Mouse (Mus musculus) forebrain, embryonic 14.5 days (tissue): ENCODE measurements around the gene Kcnip4. TPM values are rescaled to one million over a fixed set of nuclear protein-coding genes. Genes with fewer than 3 reads are reported as not detected.
A peak's percentile ranks its signal among the peaks of the same experiment; 100 is the strongest.

Source experiments
- ATAC-seq: fragments of 200-750 bp; cut with Nextera tagmentation; 2 replicates; pipeline ENCODE4 v1.8.0; 2017; ENCODE audit warnings: mild to moderate bottlenecking, moderate library complexity
- DNase-seq: peaks from one replicate; pipeline ENCODE4 v3.0.0-alpha.2; 2015; ENCODE audit warnings: low spot score
- H3K27ac ChIP-seq: fragments of 300-500 bp; sonication (generic); 2 replicates; pipeline ENCODE4 v1.5.1; 2014; ENCODE audit warnings: low read depth, mild to moderate bottlenecking, control low read depth, low read length, moderate library complexity
- H3K27me3 ChIP-seq: fragments of 300-500 bp; sonication (generic); replicated peaks from 2 replicates; pipeline ENCODE4 v1.6.1; 2014; ENCODE audit warnings: low read length, control low read depth, mixed read lengths; ENCODE audit not compliant: control insufficient read depth, insufficient read depth
- H3K36me3 ChIP-seq: fragments of 300-500 bp; sonication (generic); 2 replicates; pipeline ENCODE4 v1.6.1; 2014; ENCODE audit warnings: low read length, control low read depth; ENCODE audit not compliant: control insufficient read depth, insufficient read depth
- H3K4me1 ChIP-seq: fragments of 300-500 bp; sonication (generic); 2 replicates; pipeline ENCODE4 v1.6.1; 2014; ENCODE audit warnings: antibody characterized with exemption, low read length, control low read depth; ENCODE audit not compliant: control insufficient read depth, insufficient read depth
- H3K4me2 ChIP-seq: fragments of 300-500 bp; sonication (generic); 2 replicates; pipeline ENCODE4 v1.6.1; 2014; ENCODE audit warnings: mild to moderate bottlenecking, control low read depth, low read length
- H3K4me3 ChIP-seq: fragments of 300-500 bp; sonication (generic); 2 replicates; pipeline ENCODE4 v1.5.1; 2014; ENCODE audit warnings: low read depth, low read length, control low read depth
- H3K9ac ChIP-seq: fragments of 300-500 bp; sonication (generic); 2 replicates; pipeline ENCODE4 v1.6.1; 2014; ENCODE audit warnings: mild to moderate bottlenecking, low read length, control low read depth, moderate library complexity
- H3K9me3 ChIP-seq: fragments of 300-500 bp; sonication (generic); replicated peaks from 2 replicates; pipeline ENCODE4 v1.6.1; 2016; ENCODE audit warnings: low read length, control low read depth, mixed read lengths; ENCODE audit not compliant: control insufficient read depth
- WGBS: fragments of 180-500 bp; shearing (Covaris S2); extraction: QIAGEN DNeasy Blood & Tissue Kit; methylation state at CpG from one replicate; pipeline ENCODE4 v1.1.7; 2014; 5-methylcytosine and 5-hydroxymethylcytosine counted together
- polyA plus RNA-seq: library from polyadenylated mRNA; unstranded; fragments of >200 nt; fragmentation: Nextera tagmentation; extraction: Ambion mirVana; gene quantifications from 2 replicates; pipeline ENCODE4 v1.2.1, GENCODE M21; 2014

The Kcnip4 gene
- polyA plus RNA-seq, 1 experiment from 2014 or later, result 8.0 TPM

DNA sequence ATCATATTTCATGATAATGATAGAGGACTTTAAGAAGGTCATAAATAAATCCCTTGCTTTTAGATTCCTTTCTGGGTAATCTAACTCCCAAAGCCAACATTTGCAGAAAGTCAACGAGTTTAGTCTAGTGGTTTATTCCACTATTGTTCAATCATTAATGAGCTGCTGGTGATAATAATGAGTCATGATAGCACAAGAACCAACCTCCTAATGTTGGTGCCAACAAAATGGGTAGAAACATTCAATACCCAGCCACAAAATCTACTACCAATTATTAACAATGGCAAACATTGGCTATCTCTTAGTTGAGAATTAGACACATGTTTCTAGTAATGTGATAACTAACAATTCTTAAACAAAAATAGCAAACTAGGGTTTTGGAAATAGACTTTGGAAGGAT is 180.1 kb downstream of the Kcnip4 start:
- ATAC-seq, result no peak
- DNase-seq, result no peak
- Histone ChIP-seq H3K27me3 (no peaks in the 10 kb centered on the region), H3K4me2 (no peak overlapping the region), H3K4me3 (no peak overlapping the region), H3K4me1 (no peaks in the 10 kb centered on the region), H3K9ac (no peak overlapping the region), H3K36me3 (no peaks in the 10 kb centered on the region), H3K27ac (no peak overlapping the region), H3K9me3 (no peaks in the 10 kb centered on the region)
- 81% methylated on average over 1 of the region's 1 CpGs for WGBS

DNA sequence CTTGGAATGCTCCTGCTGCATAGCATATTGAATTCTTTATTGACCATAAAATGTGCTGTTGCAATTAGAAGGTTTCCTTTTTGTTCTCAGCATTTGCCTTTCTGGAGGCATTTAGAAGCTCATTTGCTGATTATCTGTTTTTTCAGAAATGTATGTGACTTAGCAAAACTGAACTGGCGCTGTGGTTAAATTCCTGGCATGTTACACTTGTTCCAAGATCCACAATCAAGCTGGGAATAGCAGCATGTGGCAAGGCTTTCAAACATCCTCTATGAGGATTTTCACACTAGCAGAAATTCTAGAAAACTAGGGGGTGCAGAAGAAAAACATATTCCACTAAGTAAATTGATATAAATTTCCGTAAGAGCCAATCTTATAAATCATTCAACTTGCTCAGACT is 187.5 kb downstream of the Kcnip4 start:
- Histone ChIP-seq H3K4me3 (no peak overlapping the region), H3K4me2 (no peak overlapping the region), H3K36me3 (no peaks in the 10 kb centered on the region), H3K4me1 (no peaks in the 10 kb centered on the region), H3K27ac (no peak overlapping the region), H3K27me3 (no peaks in the 10 kb centered on the region), H3K9me3 (no peaks in the 10 kb centered on the region), H3K9ac (no peak overlapping the region)
- ATAC-seq (no peak), DNase-seq (peak; percentile 47)
- WGBS, result 57% methylated on average over 2 of the region's 2 CpGs

DNA sequence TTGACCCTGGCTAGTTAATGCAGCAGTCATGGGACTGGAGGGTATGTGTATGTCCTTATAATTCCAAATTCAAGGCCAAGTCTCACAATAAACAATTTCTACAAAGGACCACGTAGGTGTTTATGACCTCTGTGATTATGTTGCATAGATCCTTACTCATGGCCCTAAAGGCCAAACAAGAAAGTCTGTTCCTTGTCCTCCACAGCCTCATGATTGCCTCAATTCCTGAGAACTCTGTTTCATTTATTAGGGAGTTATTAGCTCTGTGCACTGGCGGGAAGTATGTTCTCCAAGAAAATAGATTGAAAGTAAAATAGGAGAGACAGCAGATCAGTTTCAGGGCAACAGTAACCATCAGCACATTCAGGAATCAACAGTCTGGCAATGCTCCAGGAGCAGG is 191.6 kb downstream of the Kcnip4 start:
- 86% methylated on average over 2 of the region's 2 CpGs for WGBS
- ATAC-seq, result no peak

DNA sequence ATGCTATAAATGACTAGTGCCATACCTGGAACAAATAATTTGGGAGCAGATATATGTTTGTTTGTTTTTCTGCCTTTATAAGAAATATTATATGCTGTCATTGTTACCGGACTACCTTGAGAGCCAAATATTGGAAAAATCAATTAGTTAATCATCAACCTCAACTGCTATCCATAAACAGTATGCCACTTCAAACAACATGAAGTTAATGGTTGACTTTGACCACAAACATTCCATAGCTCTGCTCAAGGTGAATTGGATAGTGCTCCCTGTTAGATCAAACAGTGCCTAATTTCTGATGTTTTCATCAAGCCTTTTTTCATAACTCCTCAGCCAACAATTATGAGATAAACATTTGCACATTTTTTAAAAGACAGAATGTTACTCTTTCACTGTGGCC is 195.7 kb downstream of the Kcnip4 start:
- no peak for ATAC-seq
- Histone ChIP-seq H3K4me3 (no peak overlapping the region), H3K4me1 (no peaks in the 10 kb centered on the region), H3K27ac (no peak overlapping the region), H3K9me3 (no peaks in the 10 kb centered on the region), H3K36me3 (no peaks in the 10 kb centered on the region), H3K27me3 (no peaks in the 10 kb centered on the region), H3K4me2 (no peak overlapping the region), H3K9ac (no peak overlapping the region)
- no peak for DNase-seq
- 98% methylated on average over 1 of the region's 1 CpGs for WGBS

More for the DNA sequence above, 191.6 kb downstream of the Kcnip4 start:
- Histone ChIP-seq H3K4me3 (no peak overlapping the region), H3K9ac (no peak overlapping the region), H3K36me3 (no peaks in the 10 kb centered on the region), H3K4me1 (no peaks in the 10 kb centered on the region), H3K27ac (no peak overlapping the region), H3K9me3 (no peaks in the 10 kb centered on the region), H3K27me3 (no peaks in the 10 kb centered on the region), H3K4me2 (no peak overlapping the region)
- DNase-seq, result no peak

DNA sequence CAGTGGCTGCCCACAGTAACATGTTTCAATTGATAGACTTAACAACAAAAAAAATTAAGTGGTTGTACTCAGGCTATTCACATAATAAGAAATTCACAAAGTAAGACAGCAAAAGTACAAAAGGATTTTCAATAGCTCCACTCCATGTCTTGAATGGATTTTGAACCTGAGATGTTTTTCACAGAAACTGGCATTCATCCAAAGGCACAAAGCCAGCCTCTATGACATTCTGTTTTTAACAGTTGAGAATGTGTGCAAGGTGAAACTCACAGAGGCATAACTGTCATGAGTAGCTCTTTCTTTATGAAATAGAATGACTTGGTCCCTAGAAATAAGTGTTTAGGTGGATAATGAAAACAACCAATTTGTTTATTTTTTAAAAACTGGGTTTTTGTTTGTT is 206.0 kb downstream of the Kcnip4 start:
- H3K9ac ChIP-seq, result no peak overlapping the region
- no peak overlapping the region for H3K4me2 ChIP-seq
- H3K27me3 ChIP-seq, result no peaks in the 10 kb centered on the region
- ATAC-seq (no peak), DNase-seq (no peak)
- no peak overlapping the region for H3K4me3 ChIP-seq
- no peaks in the 10 kb centered on the region for H3K9me3 ChIP-seq
- no peaks in the 10 kb centered on the region for H3K36me3 ChIP-seq
- no peaks in the 10 kb centered on the region for H3K4me1 ChIP-seq
- H3K27ac ChIP-seq, result no peak overlapping the region

DNA sequence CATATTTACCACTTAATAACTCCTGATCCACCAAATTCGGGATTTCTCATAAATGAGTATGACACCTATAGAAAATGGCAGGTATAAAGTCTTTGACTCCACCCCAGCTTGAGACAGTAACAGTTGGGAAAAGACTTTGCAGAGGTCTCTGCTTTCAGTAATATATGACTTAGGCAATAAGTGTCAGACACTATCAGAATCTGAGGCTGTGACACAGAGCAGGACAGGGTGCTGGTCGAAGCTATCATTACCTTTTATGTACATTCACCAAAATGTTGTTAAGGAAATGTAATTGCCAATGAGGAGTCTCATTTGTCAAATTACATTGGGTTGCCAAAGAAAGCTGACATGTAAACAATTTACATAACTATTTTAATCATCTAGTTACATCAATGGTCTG is 206.8 kb downstream of the Kcnip4 start:
- Histone ChIP-seq H3K27me3 (no peaks in the 10 kb centered on the region), H3K9ac (no peak overlapping the region), H3K9me3 (no peaks in the 10 kb centered on the region), H3K4me1 (no peaks in the 10 kb centered on the region), H3K36me3 (no peaks in the 10 kb centered on the region), H3K27ac (no peak overlapping the region), H3K4me2 (no peak overlapping the region), H3K4me3 (no peak overlapping the region)
- DNase-seq (no peak), ATAC-seq (no peak)
- WGBS, result 90% methylated on average over 2 of the region's 2 CpGs

DNA sequence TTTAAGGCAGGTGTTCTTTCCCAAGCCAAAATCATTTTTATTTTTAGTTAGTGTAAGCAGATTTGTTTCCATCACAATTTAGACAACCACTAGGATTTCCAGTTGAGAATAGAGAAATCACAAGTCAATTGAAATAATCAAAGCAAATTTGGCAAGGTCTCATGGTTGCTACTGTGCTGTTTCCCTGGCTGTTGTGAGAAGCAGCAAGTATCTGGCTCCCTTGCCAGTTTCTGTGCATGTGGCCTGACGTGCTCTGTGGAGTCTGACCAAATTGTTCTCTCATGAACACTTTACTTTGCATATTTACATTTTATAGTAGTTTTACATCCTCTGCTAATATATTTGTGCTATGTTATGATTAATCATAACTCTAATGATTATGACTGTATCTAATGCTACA is 217.9 kb downstream of the Kcnip4 start:
- no peak for ATAC-seq
- Histone ChIP-seq H3K27me3 (no peaks in the 10 kb centered on the region), H3K4me1 (no peaks in the 10 kb centered on the region), H3K27ac (no peak overlapping the region), H3K9ac (no peak overlapping the region), H3K36me3 (no peaks in the 10 kb centered on the region), H3K9me3 (no peaks in the 10 kb centered on the region), H3K4me2 (no peak overlapping the region), H3K4me3 (no peak overlapping the region)
- peak; percentile 31 for DNase-seq
- 38% methylated on average over 1 of the region's 1 CpGs for WGBS

DNA sequence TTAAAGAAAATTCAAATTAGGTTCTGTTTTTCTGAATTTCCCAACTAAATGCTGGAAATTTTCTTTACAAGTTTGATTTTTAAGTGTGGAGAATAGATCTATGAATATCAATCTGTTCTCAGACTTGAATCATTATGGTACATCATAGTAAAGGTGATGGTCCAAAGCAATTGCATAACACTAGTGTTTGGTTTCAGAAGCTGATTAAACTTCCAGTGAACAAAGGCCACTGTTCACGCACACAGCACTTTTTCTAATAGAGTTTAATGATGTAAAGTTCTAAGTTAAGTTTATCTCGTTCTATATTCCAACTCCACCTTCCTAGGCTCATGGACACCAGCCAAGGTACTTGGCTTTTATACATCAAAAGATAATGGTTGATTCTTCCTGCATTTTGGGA is 219.4 kb downstream of the Kcnip4 start:
- Histone ChIP-seq H3K36me3 (no peaks in the 10 kb centered on the region), H3K9me3 (no peaks in the 10 kb centered on the region), H3K27ac (no peak overlapping the region), H3K27me3 (no peaks in the 10 kb centered on the region), H3K4me1 (no peaks in the 10 kb centered on the region), H3K4me3 (no peak overlapping the region), H3K9ac (no peak overlapping the region), H3K4me2 (no peak overlapping the region)
- ATAC-seq, result no peak
- DNase-seq, result no peak
- WGBS, result 42% methylated on average over 2 of the region's 2 CpGs

DNA sequence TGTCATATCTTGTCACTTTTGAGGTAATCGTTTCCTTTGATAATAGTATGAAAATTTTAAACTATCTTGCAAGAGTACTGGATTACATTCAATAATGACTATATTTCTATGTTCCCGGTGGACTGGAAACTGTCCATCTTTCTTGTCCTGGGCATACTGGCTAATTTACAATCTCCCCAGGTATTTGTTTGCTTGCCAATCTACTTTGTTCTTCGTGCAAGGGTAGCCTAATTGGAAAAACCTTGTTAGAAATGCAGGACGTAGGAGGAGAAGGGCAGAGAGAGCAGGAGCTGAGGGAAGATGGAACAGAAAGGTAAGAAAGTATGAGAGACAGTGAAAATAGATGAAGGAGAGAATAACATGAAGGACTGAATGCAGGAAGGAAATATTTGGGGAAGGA is 226.1 kb downstream of the Kcnip4 start:
- Histone ChIP-seq H3K9ac (no peak overlapping the region), H3K27me3 (no peaks in the 10 kb centered on the region), H3K9me3 (no peaks in the 10 kb centered on the region), H3K27ac (no peak overlapping the region), H3K4me2 (no peak overlapping the region), H3K4me1 (no peaks in the 10 kb centered on the region), H3K4me3 (no peak overlapping the region), H3K36me3 (no peaks in the 10 kb centered on the region)
- WGBS, result 60% methylated on average over 4 of the region's 4 CpGs
- no peak for DNase-seq
- no peak for ATAC-seq

DNA sequence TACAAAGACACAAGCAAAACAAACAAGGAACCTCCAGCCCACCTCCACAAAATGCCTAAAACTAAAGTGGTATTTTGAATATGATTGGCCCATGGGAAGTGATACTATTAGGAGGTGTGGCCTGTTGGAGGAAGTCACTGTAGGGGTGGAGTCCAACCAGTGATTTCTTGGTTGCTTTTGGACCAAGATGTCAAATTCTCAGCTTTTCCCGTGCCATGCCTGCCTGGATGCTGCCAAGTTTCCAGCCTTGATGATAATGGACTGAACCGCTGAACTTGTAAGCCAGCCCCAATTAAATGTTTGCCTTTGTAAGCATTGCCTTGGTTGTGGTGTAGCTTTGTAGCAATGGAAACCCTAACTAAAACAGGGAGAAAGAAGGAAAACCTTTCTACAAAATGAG is 232.3 kb downstream of the Kcnip4 start:
- 55% methylated on average over 2 of the region's 2 CpGs for WGBS
- ATAC-seq, result no peak
- no peak for DNase-seq
- Histone ChIP-seq H3K4me1 (no peaks in the 10 kb centered on the region), H3K4me3 (no peak overlapping the region), H3K9ac (no peak overlapping the region), H3K27ac (no peak overlapping the region), H3K36me3 (no peaks in the 10 kb centered on the region), H3K27me3 (no peaks in the 10 kb centered on the region), H3K9me3 (no peaks in the 10 kb centered on the region), H3K4me2 (no peak overlapping the region)
